Mouse (Mus musculus): ENCODE data around the gene Tmem141. TPM values are rescaled to one million over a fixed set of nuclear protein-coding genes. Genes with fewer than 3 reads are reported as not detected.

Gene Tmem141
- polyA plus RNA-seq, 1 experiment from 2014 or later = 25.0 TPM

- no peak for ATAC-seq (ENCODE audit: insufficient read depth, low FRiP score, low read depth)
- Histone ChIP-seq H3K27me3 (replicated peaks) (no peaks in the 10 kb centered on the region), H3K4me3 (replicated peaks) (no peak overlapping the region), H3K4me2 (no peak overlapping the region), H3K9me3 (no peaks in the 10 kb centered on the region), H3K4me1 (no peaks in the 10 kb centered on the region), H3K27ac (no peak overlapping the region), H3K36me3 (peaks cover 64% of the 10 kb centered on the region), H3K9ac (no peak overlapping the region)
- WGBS = 83% methylated on average over 2 of the region's 2 CpGs
Observed at GRCm38 (mm10) chr2:25600037-25600436, 21.8 kb downstream of the Tmem141 start.

- ATAC-seq (ENCODE audit: insufficient read depth, low FRiP score, low read depth) = no peak
- H3K4me1 ChIP-seq = no peaks in the 10 kb centered on the region
- H3K27ac ChIP-seq = no peak overlapping the region
- WGBS = 97% methylated on average over 1 of the region's 1 CpGs
- no peaks in the 10 kb centered on the region for H3K27me3 ChIP-seq (replicated peaks)
- H3K9me3 ChIP-seq = no peaks in the 10 kb centered on the region
- no peak overlapping the region for H3K9ac ChIP-seq
- peaks cover 71% of the 10 kb centered on the region for H3K36me3 ChIP-seq
- no peak overlapping the region for H3K4me3 ChIP-seq (replicated peaks)
- no peak overlapping the region for H3K4me2 ChIP-seq
Observed at GRCm38 (mm10) chr2:25598749-25599148, 23.1 kb downstream of the Tmem141 start.

- Histone ChIP-seq H3K27ac (no peak overlapping the region), H3K27me3 (replicated peaks) (no peaks in the 10 kb centered on the region), H3K36me3 (peaks cover 78% of the 10 kb centered on the region), H3K4me2 (no peak overlapping the region), H3K4me3 (replicated peaks) (no peak overlapping the region), H3K4me1 (no peaks in the 10 kb centered on the region), H3K9ac (no peak overlapping the region), H3K9me3 (no peaks in the 10 kb centered on the region)
- no peak for ATAC-seq (ENCODE audit: insufficient read depth, low FRiP score, low read depth)
- 96% methylated on average over 5 of the region's 5 CpGs for WGBS
Observed at GRCm38 (mm10) chr2:25596765-25597510, 24.9 kb downstream of the Tmem141 start.

GRCm38 (mm10) chr2:25591863-25592262, 29.9 kb downstream of the Tmem141 start:
- Histone ChIP-seq H3K27me3 (replicated peaks) (no peaks in the 10 kb centered on the region), H3K4me2 (no peak overlapping the region), H3K9me3 (no peaks in the 10 kb centered on the region), H3K4me1 (no peaks in the 10 kb centered on the region), H3K36me3 (peaks cover 75% of the 10 kb centered on the region), H3K4me3 (replicated peaks) (no peak overlapping the region), H3K27ac (no peak overlapping the region), H3K9ac (no peak overlapping the region)
- ATAC-seq (ENCODE audit: insufficient read depth, low FRiP score, low read depth) = no peak
- WGBS = 78% methylated on average over 2 of the region's 2 CpGs

- no peak for ATAC-seq (ENCODE audit: insufficient read depth, low FRiP score, low read depth)
- no peaks in the 10 kb centered on the region for H3K9me3 ChIP-seq
- H3K4me3 ChIP-seq (replicated peaks) = no peak overlapping the region
- H3K4me2 ChIP-seq = no peak overlapping the region
- H3K36me3 ChIP-seq = peaks cover 63% of the 10 kb centered on the region
- H3K27ac ChIP-seq = no peak overlapping the region
- WGBS = 94% methylated on average over 8 of the region's 8 CpGs
- no peak overlapping the region for H3K9ac ChIP-seq
- H3K4me1 ChIP-seq = no peaks in the 10 kb centered on the region
- H3K27me3 ChIP-seq (replicated peaks) = no peaks in the 10 kb centered on the region
Observed at GRCm38 (mm10) chr2:25588227-25588907, 33.4 kb downstream of the Tmem141 start.

GRCm38 (mm10) chr2:25587290-25587689, 34.5 kb downstream of the Tmem141 start:
- no peaks in the 10 kb centered on the region for H3K9me3 ChIP-seq
- H3K4me3 ChIP-seq (replicated peaks) = no peak overlapping the region
- no peaks in the 10 kb centered on the region for H3K27me3 ChIP-seq (replicated peaks)
- H3K4me1 ChIP-seq = peaks cover 10% of the 10 kb centered on the region
- WGBS = 93% methylated on average over 8 of the region's 8 CpGs
- ATAC-seq (ENCODE audit: insufficient read depth, low FRiP score, low read depth) = no peak
- no peak overlapping the region for H3K4me2 ChIP-seq
- no peak overlapping the region for H3K9ac ChIP-seq
- no peak overlapping the region for H3K27ac ChIP-seq
- peaks cover 58% of the 10 kb centered on the region for H3K36me3 ChIP-seq

GRCm38 (mm10) chr2:25585601-25586000, 36.2 kb downstream of the Tmem141 start:
- H3K9me3 ChIP-seq = no peaks in the 10 kb centered on the region
- peaks cover 47% of the 10 kb centered on the region for H3K36me3 ChIP-seq
- no peak for ATAC-seq (ENCODE audit: insufficient read depth, low FRiP score, low read depth)
- H3K4me3 ChIP-seq (replicated peaks) = no peak overlapping the region
- no peak overlapping the region for H3K9ac ChIP-seq
- 68% methylated on average over 3 of the region's 3 CpGs for WGBS
- H3K4me1 ChIP-seq = peaks cover 21% of the 10 kb centered on the region
- peaks cover 8% of the 10 kb centered on the region for H3K27me3 ChIP-seq (replicated peaks)
- H3K4me2 ChIP-seq = no peak overlapping the region
- H3K27ac ChIP-seq = no peak overlapping the region

- 80% methylated on average over 4 of the region's 4 CpGs for WGBS
- H3K4me3 ChIP-seq (replicated peaks) = no peak overlapping the region
- H3K4me2 ChIP-seq = no peak overlapping the region
- H3K4me1 ChIP-seq = peaks cover 26% of the 10 kb centered on the region
- no peaks in the 10 kb centered on the region for H3K9me3 ChIP-seq
- peaks cover 15% of the 10 kb centered on the region for H3K27me3 ChIP-seq (replicated peaks)
- ATAC-seq (ENCODE audit: insufficient read depth, low FRiP score, low read depth) = no peak
- peaks cover 40% of the 10 kb centered on the region for H3K36me3 ChIP-seq
- H3K9ac ChIP-seq = no peak overlapping the region
- H3K27ac ChIP-seq = no peak overlapping the region
Observed at GRCm38 (mm10) chr2:25584856-25585255, 36.9 kb downstream of the Tmem141 start.

- H3K27ac ChIP-seq = no peak overlapping the region
Observed at GRCm38 (mm10) chr2:25584152-25584551, 37.7 kb downstream of the Tmem141 start.

GRCm38 (mm10) chr2:25583571-25583970, 38.2 kb downstream of the Tmem141 start:
- Histone ChIP-seq H3K9ac (no peak overlapping the region), H3K9me3 (no peaks in the 10 kb centered on the region), H3K36me3 (peaks cover 37% of the 10 kb centered on the region), H3K4me3 (replicated peaks) (no peak overlapping the region), H3K27ac (no peak overlapping the region), H3K27me3 (replicated peaks) (peaks cover 28% of the 10 kb centered on the region), H3K4me2 (no peak overlapping the region), H3K4me1 (peaks cover 37% of the 10 kb centered on the region)
- no peak for ATAC-seq (ENCODE audit: insufficient read depth, low FRiP score, low read depth)
- WGBS = 62% methylated on average over 4 of the region's 4 CpGs

More at GRCm38 (mm10) chr2:25584152-25584551, 37.7 kb downstream of the Tmem141 start:
- Histone ChIP-seq H3K4me3 (replicated peaks) (no peak overlapping the region), H3K27me3 (replicated peaks) (peaks cover 22% of the 10 kb centered on the region), H3K36me3 (peaks cover 38% of the 10 kb centered on the region), H3K9me3 (no peaks in the 10 kb centered on the region), H3K4me2 (no peak overlapping the region), H3K4me1 (peaks cover 33% of the 10 kb centered on the region), H3K9ac (no peak overlapping the region)
- ATAC-seq (ENCODE audit: insufficient read depth, low FRiP score, low read depth) = no peak
- 77% methylated on average over 3 of the region's 3 CpGs for WGBS

- Histone ChIP-seq H3K9ac (no peak overlapping the region), H3K4me3 (replicated peaks) (no peak overlapping the region), H3K4me2 (no peak overlapping the region), H3K36me3 (peaks cover 33% of the 10 kb centered on the region), H3K27ac (no peak overlapping the region), H3K4me1 (peaks cover 42% of the 10 kb centered on the region), H3K27me3 (replicated peaks) (peaks cover 33% of the 10 kb centered on the region), H3K9me3 (no peaks in the 10 kb centered on the region)
- ATAC-seq (ENCODE audit: insufficient read depth, low FRiP score, low read depth) = no peak
- WGBS = 73% methylated on average over 6 of the region's 6 CpGs
Observed at GRCm38 (mm10) chr2:25583120-25583481, 38.7 kb downstream of the Tmem141 start.

GRCm38 (mm10) chr2:25582466-25583119, 39.2 kb downstream of the Tmem141 start:
- H3K9ac ChIP-seq = no peak overlapping the region
- 45% methylated on average over 12 of the region's 12 CpGs for WGBS
- peak overlapping the region; percentile 18; the same call in 1 of the 2 replicates for H3K27ac ChIP-seq
- no peaks in the 10 kb centered on the region for H3K9me3 ChIP-seq
- H3K4me2 ChIP-seq = no peak overlapping the region
- ATAC-seq (ENCODE audit: insufficient read depth, low FRiP score, low read depth) = peak; percentile 11; the same call in 1 of the 2 replicates
- peaks cover 28% of the 10 kb centered on the region for H3K36me3 ChIP-seq
- no peak overlapping the region for H3K4me3 ChIP-seq (replicated peaks)
- H3K27me3 ChIP-seq (replicated peaks) = peaks cover 38% of the 10 kb centered on the region
- peaks cover 47% of the 10 kb centered on the region for H3K4me1 ChIP-seq
